Mouse (Mus musculus) cerebellum, adult 9-10 months (tissue): ENCODE measurements around the gene Gm6899.

ENCODE experiments used
- DNase-seq: peaks from one replicate; pipeline ENCODE4 v3.0.0; 2022

Gm6899 gene

DNA sequence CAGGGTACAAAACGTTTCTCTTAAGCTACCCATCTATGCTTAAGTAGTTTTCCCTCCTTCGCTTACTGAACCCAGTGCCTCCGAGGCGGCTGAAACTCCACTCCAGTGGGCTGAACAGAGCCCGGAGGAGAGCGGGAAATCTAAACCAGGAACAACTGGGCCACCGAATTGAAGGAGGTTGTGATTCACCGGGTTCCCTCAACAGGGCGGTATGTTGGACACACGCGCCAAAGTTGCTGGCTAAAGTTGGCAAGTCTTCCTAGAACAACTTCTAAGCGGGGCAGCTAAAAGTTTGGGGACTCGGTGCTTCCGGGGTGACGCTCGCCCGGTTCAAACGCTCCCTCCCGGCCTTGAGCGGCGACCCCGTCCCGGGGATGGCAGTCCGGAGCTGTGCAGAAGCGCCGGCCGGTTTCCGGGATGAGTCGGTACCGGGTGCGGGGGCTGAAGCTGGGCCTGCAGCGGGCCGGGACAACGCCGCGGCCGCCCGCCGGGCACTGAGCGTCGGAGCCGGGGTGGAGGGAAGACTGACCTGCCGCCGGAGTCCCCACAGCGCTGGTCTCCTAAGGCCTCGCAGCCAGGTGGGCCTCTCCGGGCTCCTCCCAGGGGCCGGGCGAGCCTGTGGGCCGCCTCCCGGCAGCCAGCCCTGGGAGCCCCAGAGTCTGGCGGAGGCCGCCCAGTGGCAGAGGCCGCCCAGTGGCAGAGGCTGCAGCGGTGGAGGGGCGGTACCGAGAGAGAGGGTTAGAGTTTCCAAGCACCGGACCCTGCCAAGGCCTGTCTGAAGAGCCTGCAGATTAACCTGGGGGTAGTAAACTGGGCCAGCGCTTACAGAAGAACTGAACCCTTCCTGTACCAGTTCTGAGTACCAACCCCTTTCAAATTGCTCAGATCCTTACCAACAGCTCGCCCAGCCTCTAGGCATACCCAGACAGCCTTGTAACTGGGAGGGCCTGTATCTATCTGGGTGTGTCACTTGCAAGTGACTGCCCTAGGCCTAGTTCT is at the start of gene Gm6899, which contains the start of gene Vrk2:
Gm6899 (plus strand) TSS at position 181 of the 999 bp plus-strand sequence.
Vrk2 (minus strand) TSS at position 939 of the 999 bp plus-strand sequence.
- DNase-seq = peak; percentile 2

DNA sequence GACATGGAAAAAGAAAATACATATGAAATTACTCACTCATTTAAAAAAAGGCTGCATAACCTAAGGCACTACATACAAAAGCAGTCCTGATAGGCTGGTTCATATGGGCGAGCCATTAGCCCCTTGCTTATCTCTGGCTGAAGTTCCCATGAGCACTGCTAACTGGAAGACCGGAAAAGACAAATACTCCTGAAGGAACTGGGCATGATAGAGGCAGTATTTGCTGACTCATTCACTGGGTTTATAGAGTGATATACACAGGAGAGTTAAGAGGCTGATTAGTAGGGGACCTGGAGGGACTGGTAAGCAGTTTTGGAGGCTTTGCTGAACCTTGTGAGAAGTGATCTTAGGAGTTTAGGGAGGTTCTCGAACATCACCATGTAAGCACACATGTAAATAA is 41.5 kb upstream of the Gm6899 start:
- no peak for DNase-seq

DNA sequence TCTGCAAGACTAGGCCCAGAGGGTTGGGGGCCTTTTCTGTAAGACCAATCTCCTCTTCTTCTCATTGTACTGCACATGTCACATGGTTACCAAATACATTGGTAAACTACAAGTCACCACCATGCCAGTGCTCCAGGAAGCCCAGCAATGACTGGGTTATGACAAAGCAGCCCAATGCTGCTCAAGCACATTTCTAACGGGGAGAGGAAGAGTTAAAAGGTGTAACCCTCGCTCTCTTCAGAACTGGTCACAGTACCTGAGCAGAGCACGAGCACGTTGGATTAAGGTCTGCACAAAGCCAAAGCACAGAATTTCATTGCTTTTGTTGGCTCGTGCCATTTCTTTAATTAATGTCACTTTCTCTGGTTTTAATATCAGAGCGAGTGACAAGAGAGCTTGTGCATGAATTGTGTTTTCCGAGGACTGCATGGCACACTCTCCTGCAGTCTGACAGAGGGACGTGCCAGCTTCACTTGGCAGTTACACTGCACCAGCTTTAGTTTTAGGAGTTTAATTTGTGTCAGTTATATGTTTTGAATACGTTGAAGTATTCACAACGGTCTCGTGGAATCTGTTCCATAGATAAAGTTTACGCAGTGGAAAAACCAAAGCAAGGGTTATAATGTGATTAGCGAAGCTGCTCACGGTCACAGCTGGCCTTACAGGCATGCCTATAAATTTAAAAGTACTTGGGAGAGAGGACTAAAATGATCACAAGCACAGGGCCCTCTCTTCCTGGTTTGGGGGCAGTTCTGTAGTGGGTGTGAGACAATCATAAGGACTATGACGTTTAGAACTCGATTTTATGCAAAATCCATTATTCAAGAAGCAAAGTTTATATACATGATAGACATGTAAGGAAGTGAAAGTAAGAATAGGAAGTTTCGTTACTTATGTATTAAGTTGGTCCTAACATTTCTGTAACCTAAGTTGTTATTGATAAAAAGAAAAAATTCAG is 7.4 kb upstream of the Gm6899 start:
- no peak for DNase-seq

DNA sequence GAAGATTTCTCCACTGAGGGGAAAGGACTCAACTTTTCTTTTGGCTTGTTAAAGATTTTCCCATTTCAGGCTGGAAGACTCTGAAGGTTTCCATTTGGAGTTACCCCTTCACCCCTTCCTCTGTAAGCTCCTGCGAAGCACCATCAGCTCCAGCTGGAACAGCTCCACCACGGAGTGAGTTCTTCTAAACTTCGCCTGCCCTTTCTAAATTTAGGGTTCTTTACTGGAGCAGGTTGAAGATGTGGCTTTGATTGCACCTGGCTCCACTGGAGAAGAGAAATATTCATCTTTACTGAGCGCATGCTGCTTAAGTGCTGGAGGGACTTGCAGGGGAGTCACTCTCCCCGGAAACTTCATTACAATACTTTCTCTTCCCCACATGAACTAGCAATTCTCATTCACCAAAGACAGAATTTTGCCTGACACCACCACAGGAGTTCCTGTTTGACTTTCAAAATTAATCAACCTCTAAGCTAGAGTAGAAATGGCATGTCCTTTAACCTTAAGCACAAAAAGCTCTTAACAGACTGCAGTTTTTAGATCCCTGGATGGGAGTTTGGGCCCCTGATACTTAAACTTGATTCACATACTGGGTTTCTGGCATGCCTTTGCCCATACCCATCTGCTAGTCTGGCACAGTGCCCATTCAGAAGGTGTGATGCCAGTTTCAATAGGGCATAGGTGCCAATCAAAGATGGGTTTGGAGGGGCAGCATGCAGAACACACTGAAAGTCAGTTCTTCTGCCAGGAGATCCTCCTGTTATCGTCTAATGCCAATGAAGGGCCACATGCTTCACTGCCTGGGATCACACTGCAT is 6.5 kb upstream of the Gm6899 start:
- peak; percentile 23 for DNase-seq

DNA sequence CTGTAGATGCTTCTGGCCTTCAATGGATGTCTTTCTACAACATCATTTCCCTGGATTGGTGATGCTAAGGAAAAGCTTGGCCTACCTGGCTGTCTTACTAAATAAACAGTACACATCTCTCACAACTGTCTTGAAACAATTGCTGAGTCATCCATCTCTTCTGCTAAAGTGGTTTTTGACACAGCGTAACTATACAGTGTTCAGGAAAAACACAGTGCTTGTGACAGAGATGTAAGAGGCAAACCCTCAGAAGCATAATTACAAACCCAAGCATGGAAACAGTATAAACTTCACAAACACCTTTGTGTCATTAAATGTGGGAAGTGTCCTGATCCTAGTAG is 5.9 kb upstream of the Gm6899 start:
- no peak for DNase-seq

DNA sequence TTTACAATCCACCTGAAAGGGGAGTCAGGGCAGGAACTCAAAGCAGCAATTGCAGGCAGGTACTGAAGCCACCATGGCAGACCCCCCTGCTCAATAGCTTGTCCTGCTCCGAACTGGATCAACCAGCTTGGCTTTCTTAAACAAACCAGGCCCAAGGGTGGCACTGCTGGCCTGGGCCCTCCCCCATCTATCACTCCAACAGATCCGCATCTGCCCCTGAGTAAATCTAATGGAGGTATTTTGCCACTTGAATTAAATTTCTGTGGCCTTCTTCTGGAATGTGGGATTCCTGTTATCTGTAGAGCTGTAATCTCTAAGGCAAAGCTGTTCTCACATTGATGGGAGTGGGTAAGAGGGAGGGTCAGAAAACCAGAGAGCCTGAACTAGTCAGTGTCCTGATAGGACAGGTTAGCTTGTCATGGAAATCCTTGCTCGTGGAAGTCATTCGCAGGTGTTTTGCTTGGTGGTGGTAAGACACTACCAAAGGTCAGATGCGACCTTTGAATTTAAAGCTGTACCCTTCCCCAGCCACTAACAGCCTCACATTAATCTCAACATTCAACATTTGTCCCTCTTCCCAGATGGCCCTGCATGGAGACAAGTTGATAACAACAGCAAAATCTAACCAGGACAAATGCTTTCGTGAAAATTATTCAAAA is 517 bp upstream of the Gm6899 start:
- no peak for DNase-seq

DNA sequence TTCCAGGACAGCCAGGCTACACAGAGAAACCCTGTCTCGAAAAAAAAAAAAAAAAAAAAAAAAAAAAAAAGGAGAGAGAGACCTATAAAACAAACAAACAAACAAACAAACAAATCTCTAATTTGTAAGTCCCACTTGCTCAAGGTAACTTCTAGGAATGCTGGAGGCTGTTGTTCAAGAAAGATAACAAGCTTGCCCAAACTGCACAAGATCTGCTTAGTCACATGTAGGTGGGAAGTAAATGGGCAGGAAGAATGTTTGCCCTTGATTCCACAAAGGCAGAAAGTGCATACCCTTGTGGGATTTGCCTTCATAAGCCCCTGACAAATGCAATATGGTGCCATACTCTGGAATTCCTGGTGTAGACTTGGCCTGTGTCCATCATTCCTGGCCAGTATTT is 1.4 kb downstream of the Gm6899 start:
- DNase-seq = no peak

DNA sequence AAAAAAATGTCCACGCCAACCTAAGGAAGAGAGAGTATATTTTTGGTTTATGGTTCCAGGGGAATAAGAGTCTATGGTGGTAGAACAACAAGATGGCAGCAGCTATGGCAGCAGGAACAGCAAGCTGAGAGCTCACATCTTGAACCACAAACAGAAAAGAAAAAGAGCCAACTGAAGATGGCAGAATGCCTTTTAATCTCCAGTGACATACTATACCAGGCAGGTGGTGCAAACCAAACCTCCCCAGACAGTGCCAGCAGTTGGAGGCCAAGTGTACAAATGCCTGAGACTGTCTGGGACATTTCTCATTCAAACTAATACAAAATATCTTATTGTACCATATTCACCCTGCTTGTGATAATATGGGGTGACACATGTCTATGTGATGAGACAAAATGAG is 3.1 kb downstream of the Gm6899 start:
- no peak for DNase-seq

DNA sequence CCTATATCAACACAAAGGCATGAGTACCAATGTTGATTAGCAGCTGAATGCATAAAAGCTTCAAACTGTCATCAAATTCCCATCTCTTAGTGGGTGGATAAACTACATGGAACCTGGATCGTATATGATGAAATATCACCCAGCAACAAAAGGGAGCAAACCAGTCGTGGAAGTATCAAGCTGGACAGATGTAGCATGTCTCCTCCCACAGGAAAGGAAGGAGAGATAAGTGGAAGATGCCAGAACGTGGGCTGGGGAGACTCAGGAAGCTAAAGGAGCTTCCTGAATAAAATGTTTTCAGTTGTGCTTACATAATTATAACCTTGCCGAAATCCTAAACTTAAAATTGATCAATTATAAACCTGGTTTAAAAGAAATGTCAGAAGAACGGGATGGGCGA is 4.1 kb downstream of the Gm6899 start:
- no peak for DNase-seq

DNA sequence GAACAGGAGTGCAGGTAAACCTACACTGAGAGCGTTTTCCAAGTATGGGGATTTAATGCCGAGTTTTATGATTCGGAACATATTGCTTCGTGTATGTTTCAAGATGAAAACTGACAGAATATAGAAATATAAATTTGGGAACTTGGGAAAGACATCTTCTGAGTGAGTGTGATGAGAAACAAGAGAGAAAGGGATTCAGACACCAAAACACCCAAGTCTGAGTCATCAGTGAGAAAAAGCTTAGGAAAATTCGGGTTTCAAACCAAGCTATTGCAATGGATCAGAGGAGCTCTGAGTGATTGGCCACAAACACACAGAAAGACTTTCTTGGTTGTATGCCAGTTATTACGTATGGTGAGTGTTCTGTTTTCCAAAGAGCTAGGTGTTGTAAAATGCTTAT is 4.7 kb downstream of the Gm6899 start:
- DNase-seq = no peak

DNA sequence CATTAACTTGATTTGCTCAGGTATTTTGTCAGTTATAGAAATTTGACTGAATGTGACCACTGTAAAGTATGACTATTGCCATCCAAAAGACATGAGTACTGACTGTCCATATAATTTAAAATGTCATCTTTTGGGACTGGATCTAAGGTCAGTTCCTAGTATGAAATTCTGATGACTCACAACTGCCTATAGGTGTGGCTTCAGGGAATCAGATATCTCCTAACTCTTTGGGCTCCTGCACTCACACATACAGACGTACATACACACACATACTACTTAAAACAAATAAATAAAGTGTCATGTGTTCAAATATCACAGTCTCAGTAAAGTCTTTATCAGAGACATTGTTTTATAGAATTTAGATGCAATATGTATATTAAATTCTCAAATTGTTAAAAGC is 5.8 kb downstream of the Gm6899 start:
- DNase-seq = no peak

DNA sequence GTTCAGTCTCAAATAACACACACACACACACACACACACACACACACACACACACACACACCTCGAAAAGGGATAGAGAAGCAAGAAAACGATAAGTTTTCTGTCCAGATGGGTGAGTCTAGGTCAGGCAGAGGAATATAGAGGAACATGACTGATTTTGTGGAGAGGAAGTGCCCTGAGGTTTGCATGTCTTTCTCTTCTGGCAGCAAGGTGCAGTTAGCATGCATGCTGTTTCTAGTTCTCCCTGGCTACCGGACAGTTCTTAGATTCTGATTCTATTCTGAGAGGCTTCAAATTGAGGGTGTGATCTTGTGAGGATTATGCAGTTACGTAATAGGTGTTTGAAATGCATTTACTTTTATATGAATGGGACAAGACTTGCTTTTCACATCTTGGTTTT is 7.7 kb downstream of the Gm6899 start:
- DNase-seq = no peak

DNA sequence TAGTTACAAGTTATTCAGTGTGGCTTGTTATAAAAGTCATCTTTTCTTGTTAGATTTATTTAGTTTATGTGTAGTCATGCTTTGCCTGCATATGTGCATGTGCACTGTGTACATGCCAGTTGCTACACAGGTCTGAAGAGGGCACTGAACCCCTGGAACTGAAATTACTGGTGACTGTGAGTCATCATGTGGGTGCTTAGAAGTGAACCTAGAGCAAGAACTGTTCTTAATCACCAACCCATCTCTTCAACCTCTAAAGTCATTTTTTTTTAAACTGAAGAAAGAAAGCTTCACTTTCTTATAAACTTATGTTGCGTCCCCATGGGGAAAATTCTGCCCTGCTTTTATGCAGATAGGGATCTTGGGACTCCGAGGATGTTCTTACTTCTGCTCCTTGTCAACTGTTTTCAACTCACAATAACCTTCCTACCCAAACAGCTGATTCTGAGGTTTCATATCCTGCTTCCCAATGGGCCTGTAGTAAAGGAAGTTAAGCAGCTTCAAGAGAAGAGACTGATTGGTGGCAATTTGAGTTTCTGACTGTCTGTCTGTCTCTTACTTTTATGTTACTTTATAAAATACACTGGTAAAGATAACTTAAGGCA is 8.6 kb downstream of the Gm6899 start:
- no peak for DNase-seq

DNA sequence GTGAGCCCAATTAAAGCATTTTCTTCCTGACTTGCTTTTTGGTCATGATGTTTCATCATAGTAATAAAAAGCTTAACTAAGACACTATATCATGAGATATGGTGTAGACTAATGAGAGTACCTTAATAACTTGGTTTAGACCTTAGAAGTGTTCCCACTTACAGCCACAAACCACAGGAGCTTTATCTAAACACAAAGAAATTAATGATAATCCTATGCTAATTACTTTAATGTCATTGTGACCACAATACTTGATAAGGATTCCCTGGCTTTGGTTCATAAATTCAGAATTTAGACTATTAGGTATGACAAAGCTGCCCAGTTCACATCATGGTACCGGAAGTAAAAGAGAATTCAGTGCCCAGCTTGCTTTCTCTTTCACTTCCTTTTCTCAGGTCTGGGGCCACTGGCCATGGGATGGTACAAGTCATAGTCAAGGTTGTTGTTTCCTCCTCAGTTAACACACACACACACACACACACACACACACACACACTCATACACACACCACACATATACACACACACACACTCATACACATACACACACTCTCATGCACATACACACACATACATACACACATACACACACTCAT is 11.1 kb downstream of the Gm6899 start:
- no peak for DNase-seq

DNA sequence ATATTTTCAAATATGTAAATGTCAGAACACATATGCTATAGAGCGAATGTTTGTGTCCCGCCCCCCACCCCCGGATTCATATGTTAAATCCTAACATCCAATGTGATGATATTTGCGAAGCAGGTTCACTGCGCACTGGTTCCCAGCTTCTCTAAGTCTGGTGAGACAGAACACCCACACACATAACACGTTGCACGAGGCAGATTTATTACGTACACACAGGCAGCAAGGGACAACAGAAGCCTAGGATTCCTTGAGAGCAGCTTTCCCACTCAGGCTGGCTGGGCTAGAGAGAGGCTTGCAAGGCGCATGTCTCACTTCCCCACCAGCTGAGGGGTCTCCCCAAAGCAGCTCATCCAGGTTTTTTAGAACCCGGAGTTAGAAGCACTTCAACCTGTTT is 15.8 kb downstream of the Gm6899 start:
- DNase-seq = no peak

DNA sequence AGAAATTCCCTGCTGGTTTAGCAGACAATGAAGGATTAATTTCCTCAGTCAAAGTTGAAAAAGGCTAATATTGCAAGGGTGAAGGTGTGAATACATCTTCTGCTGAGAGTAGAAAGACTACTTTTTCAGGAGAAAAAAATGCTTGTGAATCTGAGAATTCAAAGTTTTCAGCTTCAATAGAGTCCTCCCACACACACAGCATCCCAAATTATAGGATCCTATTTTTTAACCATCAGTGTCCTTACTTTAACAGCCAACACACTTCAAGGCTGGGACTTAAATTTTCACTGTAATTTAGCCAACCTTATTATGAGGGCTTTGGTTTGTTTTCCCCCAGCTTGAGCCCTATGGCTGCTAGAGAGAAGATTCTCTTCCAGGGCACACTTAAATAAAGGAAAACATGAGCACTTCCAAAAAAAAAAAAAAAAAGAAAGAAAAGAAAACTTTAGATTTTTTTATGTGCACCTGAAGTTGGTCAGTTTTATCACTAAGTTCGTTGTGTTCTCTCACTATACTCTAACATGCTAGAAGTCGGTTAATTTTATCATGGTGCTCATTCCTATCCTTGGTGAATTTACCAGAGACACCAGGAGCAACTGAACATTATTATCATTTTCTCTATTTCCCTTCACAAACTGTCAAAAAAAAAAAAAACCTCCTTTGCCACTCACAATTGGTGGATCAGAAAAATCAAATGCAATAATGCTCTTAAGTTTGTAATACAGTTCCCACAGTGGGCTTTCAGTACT is 25.6 kb downstream of the Gm6899 start:
- no peak for DNase-seq

DNA sequence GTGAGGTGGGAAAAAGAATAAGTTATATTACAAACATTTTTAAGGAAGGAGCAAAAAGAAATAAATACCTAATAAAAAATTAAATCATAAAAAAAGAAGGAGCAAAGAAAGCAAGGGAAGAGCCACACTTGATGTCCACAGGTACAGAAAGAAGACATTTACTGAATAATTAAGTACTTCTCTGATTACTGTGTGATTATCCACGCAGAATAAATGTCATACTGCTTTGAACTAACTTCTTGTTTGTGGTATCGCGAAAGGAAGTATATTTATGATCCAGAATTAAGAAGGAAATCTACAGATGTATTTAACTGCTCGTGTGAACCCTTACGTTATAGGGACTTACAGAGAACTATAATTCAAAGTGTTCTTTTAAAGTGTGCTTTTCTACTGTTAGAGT is 29.7 kb downstream of the Gm6899 start:
- DNase-seq = no peak

DNA sequence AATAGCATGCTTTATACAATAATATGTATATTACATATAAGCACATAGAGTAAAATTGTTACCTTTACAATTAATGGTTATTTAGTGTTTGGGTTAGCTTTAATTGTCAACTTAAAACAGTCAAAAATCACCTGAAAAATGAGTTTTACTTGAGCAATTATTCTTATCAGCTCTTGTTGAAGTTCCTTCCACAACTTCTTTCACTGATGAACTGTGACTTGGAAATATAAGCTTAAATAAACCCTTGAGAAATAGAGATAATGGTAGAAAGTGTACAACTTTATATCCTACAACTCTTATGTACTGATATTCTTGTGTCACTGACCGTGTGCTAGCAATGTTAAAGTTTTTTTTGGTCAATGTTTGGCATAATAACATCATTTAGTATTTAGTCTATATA is 43.2 kb downstream of the Gm6899 start:
- no peak for DNase-seq

DNA sequence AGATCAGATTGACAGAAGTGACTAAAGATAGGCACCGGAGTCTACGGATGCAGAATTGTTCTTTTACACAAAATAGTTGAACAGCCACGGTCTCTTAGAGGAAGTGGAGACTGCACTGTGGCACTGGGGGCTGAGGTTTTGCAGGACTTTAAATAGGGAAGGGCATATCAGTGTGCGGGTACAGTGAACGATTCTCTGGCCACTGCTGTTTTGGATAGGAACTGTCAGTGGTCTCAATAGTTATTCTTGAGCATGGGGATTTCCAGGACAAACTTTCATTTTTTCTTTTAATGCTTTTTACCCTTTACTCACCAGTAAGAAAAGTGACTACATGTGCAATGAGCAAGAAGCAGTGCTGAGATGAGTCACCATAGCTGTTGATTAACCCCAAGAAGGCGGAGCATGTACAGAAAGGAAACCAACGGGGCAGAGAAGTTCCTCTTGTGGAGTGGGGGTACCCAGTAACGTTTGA is 47.3 kb downstream of the Gm6899 start:
- no peak for DNase-seq

DNA sequence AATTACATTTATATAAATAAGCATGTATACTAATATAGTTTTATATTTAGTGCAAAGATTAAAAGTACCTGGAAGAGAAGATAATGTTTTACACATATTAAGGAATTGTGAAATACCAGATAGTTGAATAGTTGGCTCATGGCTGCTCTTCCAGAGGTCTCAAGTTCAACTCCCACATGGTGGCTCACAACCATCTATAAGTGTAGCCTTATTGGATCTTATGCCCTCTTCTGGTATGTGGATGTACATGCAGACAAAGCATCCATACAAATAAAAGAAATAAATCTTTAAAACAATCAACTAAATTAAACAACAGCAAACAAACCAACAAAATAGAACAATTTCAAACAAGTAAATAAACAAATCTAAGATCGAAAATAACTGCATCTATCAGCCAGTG is 49.1 kb downstream of the Gm6899 start:
- DNase-seq = no peak
